Mouse (Mus musculus): ENCODE data around the gene Cmtm7. TPM values are rescaled to one million over a fixed set of nuclear protein-coding genes. Genes with fewer than 3 reads are reported as not detected.

Gene Cmtm7
- total RNA-seq, 2 experiments from 2014 or later = 499 to 803 TPM

DNA sequence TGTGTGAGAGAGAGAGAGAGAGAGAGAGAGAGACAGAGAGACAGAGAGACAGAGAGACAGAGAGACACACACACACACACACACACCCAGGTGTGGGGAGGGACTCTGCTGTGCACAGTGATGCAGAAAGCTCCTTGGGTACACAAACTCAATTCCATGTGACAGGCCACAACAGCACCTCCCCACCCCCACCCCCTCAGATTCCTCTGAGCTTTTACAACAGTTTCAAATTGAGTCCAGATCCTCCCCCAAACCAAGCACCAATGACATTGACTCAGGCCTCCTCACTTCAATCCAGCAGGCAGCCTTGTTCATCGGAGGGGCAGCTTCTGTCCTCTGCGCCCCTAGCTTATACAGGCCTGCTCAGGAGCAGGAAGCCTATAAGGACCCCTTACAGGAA lies 14.1 kb downstream of the Cmtm7 start:
- ATAC-seq (replicated peaks; ENCODE audit: poor library complexity) = no peak

DNA sequence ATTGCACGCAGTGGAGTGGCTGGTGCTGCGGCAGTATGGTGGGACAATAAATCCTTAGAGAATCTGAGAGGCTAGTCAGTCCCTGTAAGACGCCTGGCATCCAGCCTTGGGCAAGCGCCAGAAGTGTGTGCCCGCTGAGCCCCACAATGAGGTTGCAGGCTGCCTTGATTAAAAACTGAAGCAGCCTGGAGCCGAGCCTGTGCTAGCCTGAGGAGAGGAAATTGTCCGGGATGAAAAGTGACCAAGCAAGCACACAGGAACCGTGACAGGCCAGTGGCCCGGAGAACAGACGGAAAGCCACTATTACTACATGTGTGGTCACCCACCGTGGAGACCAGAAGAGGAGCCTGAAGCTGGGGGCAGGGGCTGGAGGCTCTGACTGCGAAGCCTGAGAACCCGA lies 14.6 kb downstream of the Cmtm7 start:
- no peak; the same call in 1 of the 2 replicates for ATAC-seq (replicated peaks; ENCODE audit: poor library complexity)

DNA sequence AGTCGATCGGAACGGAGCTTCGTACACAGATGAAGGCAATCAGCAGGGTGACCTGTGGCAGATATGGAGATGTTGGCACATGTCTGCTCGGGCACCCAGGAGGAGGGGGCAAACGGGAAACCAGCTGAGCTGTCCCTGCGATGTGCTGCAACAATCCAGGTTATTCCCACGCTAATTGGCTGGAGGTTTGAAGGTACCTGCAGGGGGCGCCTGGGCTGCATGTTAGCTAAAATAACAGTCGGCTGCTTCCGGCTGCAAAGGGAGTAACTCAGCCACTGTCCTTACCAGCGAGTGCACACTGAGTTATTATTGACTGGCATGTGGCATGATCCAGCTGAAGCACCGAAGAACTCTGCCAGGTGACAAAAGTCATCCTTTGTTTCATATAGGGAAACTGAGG lies 18.3 kb downstream of the Cmtm7 start:
- peak; percentile 59 for ATAC-seq (replicated peaks; ENCODE audit: poor library complexity)

DNA sequence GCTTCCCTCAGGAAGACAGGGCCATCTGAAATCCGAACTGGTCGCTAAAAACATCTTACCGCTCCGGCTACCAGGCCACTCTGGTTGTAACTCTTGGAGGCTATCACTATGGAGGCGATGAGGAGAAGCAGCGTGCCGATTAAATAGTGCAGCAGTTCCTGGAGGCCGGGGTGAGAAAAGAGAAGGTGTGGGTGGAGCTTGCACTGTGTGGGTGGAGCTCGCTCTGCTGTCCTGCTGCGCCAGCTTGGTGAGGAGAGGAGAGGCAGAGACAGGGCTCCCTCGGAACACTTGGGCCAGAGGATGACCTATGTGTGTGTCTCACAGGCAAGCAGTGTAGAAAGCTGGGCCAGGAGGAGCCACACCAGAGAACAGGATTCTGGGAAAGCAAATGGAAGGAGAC lies 19.8 kb downstream of the Cmtm7 start:
- ATAC-seq (replicated peaks; ENCODE audit: poor library complexity) = no peak

DNA sequence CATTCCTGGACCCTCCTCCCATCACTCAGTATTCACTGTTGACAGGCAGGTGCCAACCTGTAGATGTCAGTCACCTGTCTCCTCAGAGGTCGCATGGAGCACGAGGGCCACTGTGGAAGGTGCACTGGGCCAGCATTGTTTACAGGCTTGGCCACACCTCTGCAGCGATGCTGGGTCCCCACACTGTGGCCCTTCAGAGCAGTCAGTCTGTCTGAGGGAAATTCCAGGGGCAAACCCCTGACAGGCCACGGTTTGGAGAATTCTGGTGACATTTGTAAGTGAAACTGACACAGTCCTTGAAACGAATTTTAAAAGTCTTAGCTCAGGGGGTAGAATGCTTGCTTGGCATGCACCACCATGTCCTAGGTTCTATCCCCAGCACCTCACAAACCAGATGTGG lies 21.3 kb downstream of the Cmtm7 start:
- ATAC-seq (replicated peaks; ENCODE audit: poor library complexity) = no peak

DNA sequence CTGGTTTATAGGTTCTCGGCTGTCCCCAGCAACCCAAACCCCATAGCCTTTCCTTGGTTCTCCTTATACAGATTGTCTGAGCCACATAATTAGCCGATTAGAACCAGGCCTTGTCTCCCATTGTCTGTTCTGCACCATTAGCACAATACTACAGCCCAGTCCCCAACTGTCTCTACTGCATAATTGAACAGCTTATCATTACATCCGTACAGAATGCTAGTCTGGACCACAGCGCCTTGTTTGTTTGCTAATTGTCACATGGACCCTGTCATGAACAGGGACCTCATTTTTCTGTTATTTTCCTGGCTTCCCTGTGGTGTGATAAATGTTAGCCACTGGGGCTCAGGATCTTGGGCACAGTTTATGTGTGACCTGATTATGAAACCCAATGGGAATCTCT lies 21.8 kb downstream of the Cmtm7 start:
- no peak for ATAC-seq (replicated peaks; ENCODE audit: poor library complexity)

DNA sequence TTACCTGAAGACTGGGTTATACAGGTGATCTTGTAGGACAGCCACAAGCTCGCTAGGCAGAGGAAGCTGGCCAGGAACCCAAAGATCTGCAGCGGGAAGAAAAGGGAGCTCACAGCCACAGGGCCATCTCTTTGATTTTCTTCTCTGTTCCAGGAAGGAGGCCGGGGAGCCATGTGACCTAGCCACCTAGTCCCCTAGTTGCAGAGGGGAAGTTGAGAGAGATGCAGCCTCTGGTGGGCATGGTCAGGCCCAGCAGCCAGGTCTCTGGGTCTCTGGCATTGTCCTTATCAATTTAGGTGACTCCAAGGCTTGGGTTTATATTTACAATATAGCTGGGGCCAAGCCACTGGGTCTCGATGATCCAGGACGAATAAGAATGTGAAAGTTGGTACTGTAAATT lies 22.9 kb downstream of the Cmtm7 start:
- peak; percentile 19; the same call in 1 of the 2 replicates for ATAC-seq (replicated peaks; ENCODE audit: poor library complexity)

DNA sequence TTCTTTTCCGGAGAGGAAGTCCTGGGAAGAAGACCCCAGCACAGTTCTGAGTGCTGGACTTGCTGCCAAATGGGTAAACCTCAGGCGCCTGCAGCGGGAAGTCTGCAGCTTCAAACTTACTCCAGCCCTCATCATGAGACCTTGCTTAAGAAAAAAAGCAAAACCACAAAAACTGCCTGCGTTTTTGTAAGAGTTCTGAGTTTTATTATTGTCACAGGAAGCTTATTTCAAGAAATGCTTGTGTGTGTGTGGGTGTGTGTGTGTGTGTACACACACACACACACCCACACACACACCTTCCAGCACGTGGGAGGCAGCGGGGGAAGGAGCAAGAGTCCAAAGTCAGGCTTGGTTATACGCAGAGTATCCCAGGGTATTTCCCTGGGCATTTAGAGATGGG lies 23.4 kb downstream of the Cmtm7 start:
- peak; percentile 24 for ATAC-seq (replicated peaks; ENCODE audit: poor library complexity)

DNA sequence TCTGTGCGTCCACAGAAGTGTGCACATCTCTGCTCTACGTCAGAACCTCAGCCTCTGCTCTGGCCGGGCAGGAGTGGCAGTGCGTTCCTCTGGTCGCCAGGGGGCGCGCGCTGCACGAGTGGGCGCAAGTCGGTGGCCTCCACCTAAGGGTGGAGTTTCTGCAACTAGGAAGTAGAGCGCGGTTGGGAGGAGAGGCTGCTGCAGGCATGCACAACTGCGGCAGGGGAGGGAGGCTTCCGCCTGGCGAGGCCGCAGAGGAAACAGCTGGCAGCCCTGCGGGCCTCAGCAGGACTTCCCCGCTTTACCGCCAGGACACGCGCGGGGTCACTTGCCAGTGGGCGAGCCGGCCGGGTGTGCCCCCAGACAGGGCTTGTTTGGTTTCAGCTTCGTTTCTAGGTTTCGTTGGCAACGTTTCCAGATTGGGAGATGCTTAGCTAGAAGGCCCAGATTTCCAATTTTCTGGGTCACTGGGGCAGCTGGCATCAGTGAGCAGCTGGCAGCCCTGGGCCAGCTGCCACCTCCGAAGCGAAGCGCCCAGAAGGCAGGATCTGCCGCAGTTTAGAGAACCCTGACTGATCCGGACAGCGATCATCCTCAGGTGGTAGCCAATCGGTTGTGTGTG lies 28.7 kb downstream of the Cmtm7 start:
- peak; percentile 93 for ATAC-seq (replicated peaks; ENCODE audit: poor library complexity)

DNA sequence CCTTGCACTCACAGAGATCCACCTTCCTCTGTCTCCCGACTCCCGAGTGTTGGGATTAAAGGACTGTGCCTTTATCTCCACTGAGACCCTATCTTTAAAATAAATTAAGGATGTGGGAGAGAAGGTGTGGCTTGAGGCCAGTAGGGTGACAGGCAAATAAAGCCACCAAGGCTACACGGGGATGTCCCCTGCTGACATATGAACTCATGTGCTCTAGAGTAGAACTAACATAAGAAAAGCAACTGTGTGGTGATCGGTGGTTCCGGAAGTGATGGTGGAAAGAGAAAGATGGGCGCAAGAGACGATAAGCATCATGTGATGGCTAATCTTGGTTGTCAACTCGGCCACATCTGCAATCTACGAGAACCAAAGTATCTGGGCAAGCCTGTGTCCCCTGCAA lies 29.3 kb downstream of the Cmtm7 start:
- no peak; the same call in 1 of the 2 replicates for ATAC-seq (replicated peaks; ENCODE audit: poor library complexity)

DNA sequence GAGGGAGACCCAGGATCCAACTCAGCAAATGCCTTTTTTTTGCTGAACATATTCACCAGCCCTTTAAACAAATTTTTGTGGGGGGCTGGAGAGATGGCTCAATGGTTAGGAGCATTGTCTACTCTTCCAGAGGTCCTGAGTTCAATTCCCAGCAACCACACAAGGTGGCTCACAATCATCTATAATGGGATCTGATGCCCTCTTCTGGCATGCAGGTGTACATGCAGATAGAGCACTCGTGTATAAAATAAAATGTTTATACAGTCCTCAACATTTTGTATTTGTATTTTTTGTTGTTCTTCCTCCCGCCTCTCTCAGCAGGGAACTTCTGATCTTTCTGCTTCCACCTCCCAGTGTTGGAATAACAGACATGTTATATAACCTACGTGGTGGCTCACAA lies 30.1 kb downstream of the Cmtm7 start:
- ATAC-seq (replicated peaks; ENCODE audit: poor library complexity) = no peak

DNA sequence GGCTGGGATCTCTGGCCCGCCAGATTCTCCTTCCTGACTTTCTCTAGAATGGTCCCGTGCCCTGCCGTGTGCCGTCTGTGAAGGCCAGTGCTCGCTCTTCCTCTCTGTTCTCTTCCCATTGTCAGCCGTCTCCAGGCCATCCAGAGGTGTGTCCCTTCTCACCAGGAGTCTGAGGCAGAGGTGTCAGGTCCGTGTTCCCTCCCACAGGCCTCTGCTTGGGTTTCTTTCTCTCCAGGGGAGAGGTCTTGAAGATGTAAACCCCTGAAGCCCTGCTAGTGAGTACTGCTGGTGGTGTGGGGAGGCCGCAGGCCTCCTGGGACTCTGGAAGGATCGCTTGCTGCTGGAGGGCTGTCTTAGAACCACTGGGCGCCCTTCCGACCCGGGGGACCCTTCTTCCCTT lies 34.2 kb downstream of the Cmtm7 start:
- no peak for ATAC-seq (replicated peaks; ENCODE audit: poor library complexity)

DNA sequence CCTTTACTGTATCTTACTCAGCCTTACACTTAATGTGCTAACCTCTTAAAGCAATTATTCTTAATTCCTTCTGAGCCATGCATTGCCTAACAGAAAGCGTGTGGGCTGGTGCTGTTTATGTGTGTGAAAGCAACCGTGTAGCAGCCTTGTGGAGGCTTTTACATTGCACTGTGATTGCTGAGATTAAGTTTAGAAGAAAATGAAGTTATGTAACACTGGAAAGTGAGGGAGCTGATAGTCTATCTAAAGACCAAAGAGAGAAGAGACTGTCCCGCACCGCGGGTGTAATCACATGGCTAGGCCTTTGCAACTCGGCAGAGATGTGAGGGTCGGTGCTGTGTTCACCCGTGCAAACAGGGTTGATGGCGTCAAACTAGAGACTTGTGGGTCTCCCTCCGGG lies 34.6 kb downstream of the Cmtm7 start:
- ATAC-seq (replicated peaks; ENCODE audit: poor library complexity) = no peak

DNA sequence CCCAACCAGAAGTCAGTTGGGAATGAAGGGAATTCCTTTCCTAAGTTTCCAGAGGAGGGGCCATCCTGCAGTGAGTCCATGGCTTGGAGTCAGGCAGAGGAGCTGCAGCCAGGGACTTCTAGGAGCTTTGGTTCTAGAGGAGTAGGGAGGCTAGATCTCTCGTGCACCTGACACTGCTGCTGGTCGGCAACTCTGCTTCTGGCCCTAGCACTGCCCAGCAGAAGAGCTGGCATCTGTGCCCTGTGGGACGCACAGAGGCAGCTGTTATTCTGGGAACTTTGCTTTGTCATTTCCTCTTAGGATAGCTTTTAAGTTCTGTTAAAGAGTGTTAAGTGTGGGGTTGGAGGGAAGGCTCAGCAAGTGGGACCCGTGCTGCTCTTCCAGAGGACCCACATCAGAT lies 36.0 kb downstream of the Cmtm7 start:
- no peak for ATAC-seq (replicated peaks; ENCODE audit: poor library complexity)

DNA sequence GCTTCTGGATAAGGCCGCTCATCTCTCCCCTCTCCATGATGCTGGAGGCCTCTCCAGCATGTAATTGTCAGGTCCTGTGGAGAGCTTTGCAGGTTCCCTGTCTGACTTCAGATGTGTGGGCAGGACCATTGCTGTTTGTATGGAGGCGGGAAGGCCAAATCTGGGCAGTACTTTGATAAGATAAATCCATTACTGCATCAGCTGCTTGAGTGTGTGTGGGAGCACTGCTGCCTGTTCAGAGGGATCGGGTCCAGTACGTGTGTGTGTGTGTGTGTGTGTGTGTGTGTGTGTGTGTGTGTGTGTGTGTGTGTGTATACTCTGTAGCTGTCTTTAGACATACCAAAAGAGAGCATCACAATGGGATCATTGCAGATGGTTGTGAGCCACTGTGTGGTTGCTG lies 36.5 kb downstream of the Cmtm7 start:
- no peak for ATAC-seq (replicated peaks; ENCODE audit: poor library complexity)

DNA sequence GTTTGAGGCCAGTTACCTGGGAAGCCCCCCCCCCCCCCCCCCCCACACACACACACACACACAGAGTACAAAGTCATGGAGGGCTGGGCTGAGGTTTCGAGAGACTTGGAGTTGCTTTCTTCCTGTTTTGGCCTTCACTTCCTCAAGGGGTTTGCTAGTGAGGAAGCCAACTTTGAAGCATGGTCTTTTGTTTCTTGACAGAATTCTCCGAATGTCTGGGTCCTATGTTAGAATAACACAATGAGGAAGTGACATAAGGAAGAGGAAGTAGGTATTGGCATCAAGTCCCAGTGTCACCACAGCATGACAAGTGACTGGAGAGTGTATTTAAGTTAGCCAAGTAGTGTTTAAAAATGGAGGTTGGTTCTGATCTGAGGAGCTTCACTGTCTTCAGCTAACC lies 38.9 kb downstream of the Cmtm7 start:
- ATAC-seq (replicated peaks; ENCODE audit: poor library complexity) = peak; percentile 94

DNA sequence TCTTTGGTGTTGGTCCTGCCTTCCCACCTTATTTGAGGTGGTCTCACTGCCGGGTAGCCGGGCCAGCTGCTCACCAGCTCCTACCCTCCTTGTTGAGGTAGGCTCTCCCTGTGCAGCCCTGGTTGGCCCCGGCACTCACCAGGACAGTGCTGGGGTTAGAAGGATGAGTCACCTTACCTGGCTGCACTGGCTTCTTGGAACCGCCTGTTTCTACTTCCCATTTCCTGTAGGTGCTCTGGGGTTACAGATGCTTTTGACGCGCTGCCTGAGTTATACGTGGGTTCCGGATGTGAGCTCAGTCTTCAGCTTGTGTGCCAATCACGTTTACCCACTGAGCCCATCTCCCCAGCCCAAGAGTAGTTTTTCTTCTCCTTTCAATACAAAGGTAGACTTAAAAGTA lies 41.3 kb downstream of the Cmtm7 start:
- ATAC-seq (replicated peaks; ENCODE audit: poor library complexity) = no peak

DNA sequence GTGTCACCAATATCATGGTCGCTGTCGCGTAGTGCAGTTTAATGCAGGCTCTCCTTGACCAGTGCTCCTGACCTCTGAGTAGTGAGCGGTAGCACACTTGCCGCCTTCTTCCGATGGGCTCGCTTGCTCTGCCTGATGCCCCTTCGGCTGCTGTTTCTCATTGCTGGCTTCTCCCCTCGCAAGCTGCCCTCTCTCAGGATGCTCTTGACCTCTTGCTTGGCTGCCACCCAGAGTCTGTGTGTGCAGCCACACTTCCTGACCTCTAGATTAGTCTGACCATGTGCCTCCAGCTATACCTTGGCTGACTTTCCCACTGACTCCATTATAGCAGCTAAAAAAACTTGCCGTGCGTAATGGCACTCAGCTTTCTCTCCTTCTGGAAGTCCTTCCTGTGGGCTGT lies 45.2 kb downstream of the Cmtm7 start:
- ATAC-seq (replicated peaks; ENCODE audit: poor library complexity) = no peak

DNA sequence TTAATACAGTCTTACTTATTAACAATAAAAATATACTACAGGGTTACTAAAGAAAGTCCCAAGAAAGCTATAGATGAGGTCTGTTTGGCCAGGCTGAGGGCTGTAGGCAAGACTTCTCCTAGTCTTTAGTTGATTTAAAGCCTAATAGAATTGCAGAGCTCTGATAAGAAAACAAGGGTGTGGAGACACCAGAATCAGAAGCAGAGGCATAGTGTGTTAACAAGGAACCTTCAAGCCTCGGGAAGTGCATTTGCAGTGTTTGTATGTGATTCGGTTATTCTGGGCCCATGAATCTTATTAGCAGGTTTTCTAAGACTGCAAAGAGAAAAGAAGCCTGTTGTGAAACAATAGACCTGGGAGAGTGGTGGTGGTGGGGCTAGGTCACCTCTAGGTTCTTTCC lies 48.4 kb downstream of the Cmtm7 start:
- no peak for ATAC-seq (replicated peaks; ENCODE audit: poor library complexity)

DNA sequence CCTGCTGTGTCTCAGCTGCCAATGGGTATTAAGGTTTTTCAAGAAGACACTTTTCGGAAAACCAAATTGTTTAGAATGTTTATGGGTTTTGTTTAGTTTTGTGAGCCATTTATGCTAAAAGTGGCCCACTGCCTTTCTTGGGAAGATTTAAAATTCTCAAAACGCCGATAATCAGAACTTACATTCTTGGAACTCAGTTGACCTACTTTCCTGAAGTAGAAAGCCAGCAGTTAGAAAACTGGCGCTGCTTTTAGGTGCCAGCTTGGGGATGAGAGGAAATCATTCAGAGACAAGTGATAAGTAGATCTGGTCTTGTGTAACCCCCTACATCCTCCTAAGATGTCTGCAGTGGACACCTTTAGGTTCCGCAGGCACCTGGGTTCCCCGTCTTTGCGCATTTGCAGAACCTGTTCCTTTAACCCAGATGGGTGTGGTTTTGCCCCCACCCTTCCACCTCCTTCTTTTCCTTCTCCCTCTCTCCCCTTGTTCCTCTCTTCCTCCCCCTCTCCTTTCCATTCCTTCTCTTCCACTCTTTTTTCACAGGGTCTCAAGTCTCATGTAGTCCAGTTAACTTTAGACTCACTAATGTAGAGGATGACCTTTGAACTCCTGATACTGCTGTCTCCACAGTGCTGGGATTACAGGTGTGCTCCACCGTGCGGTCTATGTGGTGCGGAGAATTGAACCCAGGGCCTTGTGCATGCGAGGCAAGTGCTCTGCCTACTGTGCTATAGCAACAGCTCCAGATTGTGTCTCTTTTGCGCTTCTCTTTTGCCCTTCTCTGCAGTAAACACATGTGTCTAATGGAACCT lies 49.6 kb downstream of the Cmtm7 start:
- no peak for ATAC-seq (replicated peaks; ENCODE audit: poor library complexity)

DNA sequence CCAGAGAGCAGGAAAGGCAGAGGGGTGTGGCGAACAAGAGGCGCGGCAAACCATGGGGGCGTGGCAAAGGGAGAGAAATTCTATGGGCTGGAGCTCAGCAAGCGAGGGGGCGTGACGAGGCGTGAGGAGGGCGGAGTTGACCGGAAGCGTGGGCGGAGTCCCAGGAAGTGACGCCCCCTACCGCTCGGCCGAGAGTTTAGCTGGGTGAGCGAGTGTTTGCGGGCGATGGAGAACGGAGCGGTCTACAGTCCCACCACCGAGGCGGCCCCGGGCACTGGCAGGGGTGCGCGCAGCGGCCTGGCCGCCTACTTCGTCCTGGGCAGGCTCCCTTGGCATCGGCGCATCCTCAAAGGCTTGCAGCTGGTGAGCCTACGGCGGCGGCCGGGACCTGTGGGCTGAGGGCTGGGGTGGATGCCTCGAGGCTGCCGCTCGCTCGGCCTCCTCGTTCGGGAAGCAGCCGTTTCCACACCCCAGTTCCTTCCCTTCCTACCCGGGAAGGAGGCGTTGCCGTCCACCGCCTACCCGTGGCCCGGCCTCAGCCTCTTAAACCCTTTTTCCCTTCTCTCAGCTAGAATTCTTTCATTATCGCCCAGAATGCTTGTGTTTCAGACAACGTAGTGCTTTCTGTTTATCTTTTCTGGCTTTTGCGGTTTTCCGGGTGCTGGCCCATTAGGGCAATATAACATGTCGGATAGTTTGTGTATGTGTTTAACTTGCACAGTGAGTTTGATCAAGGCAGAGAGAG lies 50.5 kb downstream of the Cmtm7 start, which contains the start of gene Cmtm6:
Gene Cmtm6 (plus strand): TSS at position 106 of the 745 bp plus-strand sequence.
- ATAC-seq (replicated peaks; ENCODE audit: poor library complexity) = peak; percentile 87
